Mouse (Mus musculus) heart, adult 18-20 months (tissue): Measurements from ENCODE around the gene Sap30l. TPM values are rescaled to one million over a fixed set of nuclear protein-coding genes. Genes with fewer than 3 reads are reported as not detected.
"Not testable (repeated sequence)": the region's sequence is repeated elsewhere in the genome, so short reads cannot be mapped to it uniquely, and the experiment has no call there.

ENCODE experiments used
- DNase-seq, 2 experiments: peaks; one replicate each; pipeline ENCODE4 v3.0.0; 2021 to 2022; ENCODE audit warnings: mixed read lengths in 1 of 2
- total RNA-seq, 2 experiments: library from RNA; stranded (reverse); gene quantifications; 2 replicates each; pipeline ENCODE4 v1.2.3; 2021

Gene Sap30l
- total RNA-seq, 2 experiments from 2014 or later: 48.5 to 51.8 TPM

- DNase-seq: no peak
These were observed 2.0 kb upstream of the Sap30l start for GRCm38 (mm10) chr11:57799456-57799855.

GRCm38 (mm10) chr11:57800266-57800951 is 1.0 kb upstream of the Sap30l start:
- DNase-seq: no peak

- peak; percentile 72 to 75 for DNase-seq
These were observed 501 bp downstream of the Sap30l start for GRCm38 (mm10) chr11:57801766-57802510.

GRCm38 (mm10) chr11:57802511-57802870 is 1.1 kb downstream of the Sap30l start:
- DNase-seq: peak in 1 of 2 experiments; percentile 56

GRCm38 (mm10) chr11:57805047-57805446 is 3.6 kb downstream of the Sap30l start:
- DNase-seq: no peak

GRCm38 (mm10) chr11:57809017-57809731 is 7.7 kb downstream of the Sap30l start:
- DNase-seq: peak in 1 of 2 experiments; percentile 14

- no peak for DNase-seq
These were observed 8.3 kb downstream of the Sap30l start for GRCm38 (mm10) chr11:57809732-57810098.

GRCm38 (mm10) chr11:57811006-57811405 is 9.6 kb downstream of the Sap30l start:
- DNase-seq: peak in 1 of 2 experiments; percentile 8

GRCm38 (mm10) chr11:57812212-57812611 is 10.8 kb downstream of the Sap30l start:
- DNase-seq: no peak

- DNase-seq: no peak
These were observed 12.2 kb downstream of the Sap30l start for GRCm38 (mm10) chr11:57813641-57814040.

- no peak for DNase-seq
These were observed 16.8 kb downstream of the Sap30l start for GRCm38 (mm10) chr11:57818189-57818588.

GRCm38 (mm10) chr11:57819999-57820581 is 18.7 kb downstream of the Sap30l start:
- DNase-seq: peak; percentile 55 to 89

- not testable (repeated sequence) for DNase-seq
These were observed 21.7 kb downstream of the Sap30l start for GRCm38 (mm10) chr11:57823159-57823558.

- no peak for DNase-seq
These were observed 22.3 kb downstream of the Sap30l start for GRCm38 (mm10) chr11:57823714-57824113.

- DNase-seq: not testable (repeated sequence)
These were observed 23.8 kb downstream of the Sap30l start for GRCm38 (mm10) chr11:57825234-57825633.

GRCm38 (mm10) chr11:57827048-57827914 is 25.8 kb downstream of the Sap30l start:
- no peak for DNase-seq

- peak in 1 of 2 experiments; percentile 20 for DNase-seq
These were observed 26.6 kb downstream of the Sap30l start for GRCm38 (mm10) chr11:57827915-57828545.

- DNase-seq: no peak
These were observed 27.8 kb downstream of the Sap30l start for GRCm38 (mm10) chr11:57828955-57829870.

- DNase-seq: no peak
These were observed 28.7 kb downstream of the Sap30l start for GRCm38 (mm10) chr11:57829871-57830775.
